Mouse (Mus musculus) MEL (cell line): Measurements from ENCODE around the gene Ndufb7.
A peak's percentile ranks its signal among the peaks of the same experiment; 100 is the strongest.

Source experiments
- CHD2 ChIP-seq: IDR thresholded peaks from 2 replicates; pipeline ENCODE4 v1.6.1; 2011; ENCODE audit warnings: low read length, improper control_type of control experiment
- CTCF ChIP-seq, 3 experiments: IDR thresholded peaks in 2 of 3; conservative IDR thresholded peaks in 1 of 3; 2 replicates each; pipeline ENCODE4 v1.5.1; 2011 to 2012; ENCODE audit warnings: low read length in 3 of 3, low read depth in 2 of 3, mild to moderate bottlenecking in 2 of 3, improper control_type of control experiment in 1 of 3, inconsistent platforms in 1 of 3, mixed read lengths in 1 of 3, moderate library complexity in 1 of 3; ENCODE audit not compliant: control insufficient read depth in 1 of 3, insufficient read depth in 1 of 3, poor library complexity in 1 of 3, severe bottlenecking in 1 of 3
- HCFC1 ChIP-seq: IDR thresholded peaks from 2 replicates; pipeline ENCODE4 v1.6.1; 2012; ENCODE audit warnings: low read depth, mild to moderate bottlenecking, inconsistent platforms, low read length, improper control_type of control experiment, moderate library complexity
- MAZ ChIP-seq: IDR thresholded peaks from 2 replicates; pipeline ENCODE4 v1.6.1; 2012; ENCODE audit warnings: low read depth, mild to moderate bottlenecking, inconsistent platforms, low read length, improper control_type of control experiment
- MXI1 ChIP-seq: IDR thresholded peaks from 2 replicates; pipeline ENCODE4 v1.6.1; 2011; ENCODE audit warnings: mild to moderate bottlenecking, low read depth, low read length, improper control_type of control experiment
- NELFE ChIP-seq: IDR thresholded peaks from 2 replicates; pipeline ENCODE4 v1.6.1; 2011; ENCODE audit warnings: low read depth, low read length, improper control_type of control experiment
- POLR2A ChIP-seq, 2 experiments: IDR thresholded peaks; 2 replicates each; pipeline ENCODE4 v1.6.1; 2011 to 2012; ENCODE audit warnings: low read length in 2 of 2, mild to moderate bottlenecking in 2 of 2, control low read depth in 1 of 2, improper control_type of control experiment in 1 of 2, low read depth in 1 of 2, moderate library complexity in 1 of 2; ENCODE audit not compliant: control insufficient read depth in 1 of 2, insufficient read depth in 1 of 2, poor library complexity in 1 of 2
- RCOR1 ChIP-seq: IDR thresholded peaks from 2 replicates; pipeline ENCODE4 v1.6.1; 2012; ENCODE audit warnings: low read depth, mild to moderate bottlenecking, inconsistent platforms, low read length, improper control_type of control experiment
- TAL1 ChIP-seq: IDR thresholded peaks from 2 replicates; pipeline ENCODE4 v1.6.1; 2012; ENCODE audit warnings: mild to moderate bottlenecking, inconsistent platforms, low read length, moderate library complexity, mixed read lengths
- TBP ChIP-seq: IDR thresholded peaks from 2 replicates; pipeline ENCODE4 v1.8.0; 2011; ENCODE audit warnings: low read depth, low read length, improper control_type of control experiment
- TCF12 ChIP-seq: IDR thresholded peaks from 2 replicates; pipeline ENCODE4 v1.6.1; 2014; ENCODE audit warnings: low read depth, mild to moderate bottlenecking, inconsistent platforms, low read length, improper control_type of control experiment, moderate library complexity
- ZC3H11A ChIP-seq: IDR thresholded peaks from 2 replicates; pipeline ENCODE4 v1.6.1; 2012; ENCODE audit warnings: low read depth, mild to moderate bottlenecking, inconsistent platforms, low read length, improper control_type of control experiment

DNA sequence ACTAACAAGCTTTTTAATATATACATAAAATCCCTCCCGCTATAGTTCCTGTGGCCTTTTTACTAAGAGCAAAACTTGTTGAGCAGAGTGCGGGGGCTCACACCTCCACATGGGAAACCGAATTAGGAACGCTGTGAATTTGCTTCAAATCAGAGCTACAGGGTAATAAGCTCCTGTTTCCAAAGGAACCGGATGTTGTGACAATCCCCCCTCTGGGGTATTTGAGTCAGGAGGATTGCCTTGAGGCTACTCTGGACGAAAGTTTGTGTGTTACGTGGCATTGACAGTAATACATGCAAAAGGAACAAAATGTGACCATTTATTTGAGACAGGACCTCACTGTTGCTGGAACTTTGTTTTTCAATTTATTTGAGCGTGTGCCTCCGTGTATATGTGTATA, 42.6 kb downstream of the Ndufb7 start:
- TF ChIP-seq CTCF (IDR thresholded peaks at IDR 0.05 in 2 of 3, conservative IDR thresholded peaks at IDR 0.05 in 1 of 3; ENCODE audit: control insufficient read depth in 1 of 3, insufficient read depth in 1 of 3, low read depth in 2 of 3, low read length in 3 of 3, poor library complexity in 1 of 3, severe bottlenecking in 1 of 3): no peak
- TF ChIP-seq ZC3H11A: no peak
- TF ChIP-seq TCF12: no peak
- peak; percentile 6; the same call in 1 of the 2 replicates for TF ChIP-seq MXI1
- TF ChIP-seq CHD2: no peak
- no peak for TF ChIP-seq POLR2A (IDR thresholded peaks at IDR 0.05; ENCODE audit: control insufficient read depth in 1 of 2, insufficient read depth in 1 of 2, low read depth in 1 of 2, low read length in 2 of 2, poor library complexity in 1 of 2)
- TF ChIP-seq NELFE: no peak
- TF ChIP-seq RCOR1: no peak
- TF ChIP-seq MAZ: no peak
- TF ChIP-seq HCFC1: no peak
- no peak for TF ChIP-seq TAL1
- no peak for TF ChIP-seq TBP
